Mouse (Mus musculus) CH12.LX (cell line): ENCODE results near the gene Ofd1.

ENCODE experiments used
- CHD2 ChIP-seq: IDR thresholded peaks from 2 replicates; pipeline ENCODE4 v1.6.1; 2011; ENCODE audit warnings: low read length, improper control_type of control experiment
- CTCF ChIP-seq, 2 experiments: IDR thresholded peaks in 1 of 2; conservative IDR thresholded peaks in 1 of 2; 2 replicates each; pipeline ENCODE4 v1.5.1; 2011 to 2012; ENCODE audit warnings: low read depth in 2 of 2, low read length in 2 of 2, improper control_type of control experiment in 1 of 2, inconsistent platforms in 1 of 2, mild to moderate bottlenecking in 1 of 2, moderate library complexity in 1 of 2
- HCFC1 ChIP-seq: IDR thresholded peaks from 2 replicates; pipeline ENCODE4 v1.6.1; 2012; ENCODE audit warnings: low read depth, mild to moderate bottlenecking, inconsistent platforms, low read length, improper control_type of control experiment
- JUND ChIP-seq: conservative IDR thresholded peaks from 2 replicates; pipeline ENCODE4 v1.6.1; 2011; ENCODE audit warnings: low read depth, low read length, improper control_type of control experiment
- NRF1 ChIP-seq: IDR thresholded peaks from 2 replicates; pipeline ENCODE4 v1.6.1; 2014; ENCODE audit warnings: low read depth, mild to moderate bottlenecking, inconsistent platforms, low read length, improper control_type of control experiment, moderate library complexity
- POLR2A ChIP-seq: IDR thresholded peaks from 2 replicates; pipeline ENCODE4 v1.6.1; 2011; ENCODE audit warnings: low read depth, mild to moderate bottlenecking, improper control_type of control experiment, low read length
- TCF12 ChIP-seq: IDR thresholded peaks from 2 replicates; pipeline ENCODE4 v1.6.1; 2014; ENCODE audit warnings: low read depth, mild to moderate bottlenecking, inconsistent platforms, low read length, improper control_type of control experiment

GRCm38 (mm10) chrX:166472612-166473011 is 32.1 kb upstream of the Ofd1 start:
- TF ChIP-seq CTCF (conservative IDR thresholded peaks at IDR 0.05 in 1 of 2, IDR thresholded peaks at IDR 0.05 in 1 of 2; ENCODE audit: low read depth in 2 of 2, low read length in 2 of 2) (no peak), NRF1 (no peak), CHD2 (no peak), TCF12 (no peak), POLR2A (no peak), JUND (no peak), HCFC1 (no peak)
